Mouse (Mus musculus): ENCODE measurements around the gene Tmem273.

GRCm38 (mm10) chr14:32787691-32788090 lies 1.9 kb downstream of the Tmem273 start:
- TF ChIP-seq POLR2A (IDR thresholded peaks at IDR 0.05; ENCODE audit: borderline replicate concordance, insufficient read depth, low read length) = no peak
- no peak for TF ChIP-seq CTCF (IDR thresholded peaks at IDR 0.05; ENCODE audit: borderline replicate concordance, insufficient read depth, low read depth, low read length)
